Mouse (Mus musculus): ENCODE measurements around the gene Spata25.

- no peak for TF ChIP-seq CTCF (IDR thresholded peaks at IDR 0.05)
- TF ChIP-seq POLR2A (IDR thresholded peaks at IDR 0.05; ENCODE audit: insufficient read depth, low read depth, low read length) = no peak
- TF ChIP-seq EP300 (IDR thresholded peaks at IDR 0.05; ENCODE audit: insufficient read depth, low read depth, low read length) = no peak
These were observed 27.9 kb downstream of the Spata25 start for GRCm38 (mm10) chr2:164800252-164801004.

Data from heart, adult 2 months (tissue).